Mouse (Mus musculus) erythroid progenitor cell, adult 5-6 weeks (primary cell): ENCODE measurements around the gene Myo5a. TPM values are rescaled to one million over a fixed set of nuclear protein-coding genes. Genes with fewer than 3 reads are reported as not detected.

Experiments used
- ATAC-seq: replicated peaks from 2 replicates; pipeline ENCODE4 v1.8.0; 2016; ENCODE audit warnings: moderate number of reproducible peaks, mild to moderate bottlenecking, moderate TSS enrichment, inconsistent platforms; ENCODE audit not compliant: poor library complexity, low FRiP score, severe bottlenecking
- total RNA-seq, 2 experiments: library from RNA; stranded (forward) in 1 of 2; stranded (reverse) in 1 of 2; fragments of 150-400 nt in 1 of 2; fragments of 186-747, 209-891 nt in 1 of 2; gene quantifications; 2 replicates each; pipeline versions ENCODE4 v1.2.3 to v1.2.4; 2015 to 2017; ENCODE audit warnings: low replicate concordance in 2 of 2

The Myo5a gene
- total RNA-seq, 2 experiments from 2014 or later: 12.2 to 15.5 TPM

GRCm38 (mm10) chr9:75071029-75071705, 352 bp downstream of the Myo5a start:
- ATAC-seq: peak; percentile 83

GRCm38 (mm10) chr9:75071706-75072192, 934 bp downstream of the Myo5a start:
- 0 out of 2 replicates have a peak, but pooled peaks have one; percentile 16 for ATAC-seq

- ATAC-seq: no peak
Measured at GRCm38 (mm10) chr9:75072361-75072760, 1.5 kb downstream of the Myo5a start.

- ATAC-seq: no peak
Measured at GRCm38 (mm10) chr9:75077191-75077590, 6.4 kb downstream of the Myo5a start.

GRCm38 (mm10) chr9:75085242-75085824, 14.5 kb downstream of the Myo5a start:
- ATAC-seq: no peak

- ATAC-seq: no peak
Measured at GRCm38 (mm10) chr9:75087823-75088222, 17.0 kb downstream of the Myo5a start.

GRCm38 (mm10) chr9:75089285-75089684, 18.5 kb downstream of the Myo5a start:
- ATAC-seq: no peak

GRCm38 (mm10) chr9:75092134-75092533, 21.3 kb downstream of the Myo5a start:
- ATAC-seq: no peak

GRCm38 (mm10) chr9:75094762-75095161, 23.9 kb downstream of the Myo5a start:
- no peak for ATAC-seq

GRCm38 (mm10) chr9:75098937-75099336, 28.1 kb downstream of the Myo5a start:
- ATAC-seq: no peak

- ATAC-seq: no peak
Measured at GRCm38 (mm10) chr9:75100157-75100781, 29.5 kb downstream of the Myo5a start.

GRCm38 (mm10) chr9:75102131-75102530, 31.3 kb downstream of the Myo5a start:
- no peak for ATAC-seq

- ATAC-seq: no peak
Measured at GRCm38 (mm10) chr9:75116571-75117177, 45.9 kb downstream of the Myo5a start.

GRCm38 (mm10) chr9:75121126-75121525, 50.3 kb downstream of the Myo5a start:
- no peak for ATAC-seq

GRCm38 (mm10) chr9:75124201-75124721, 53.4 kb downstream of the Myo5a start:
- ATAC-seq: no peak

GRCm38 (mm10) chr9:75130553-75130952, 59.7 kb downstream of the Myo5a start:
- no peak for ATAC-seq

GRCm38 (mm10) chr9:75146911-75147310, 76.1 kb downstream of the Myo5a start:
- no peak for ATAC-seq

- no peak for ATAC-seq
Measured at GRCm38 (mm10) chr9:75160525-75160924, 89.7 kb downstream of the Myo5a start.

- no peak for ATAC-seq
Measured at GRCm38 (mm10) chr9:75163650-75164049, 92.8 kb downstream of the Myo5a start.

GRCm38 (mm10) chr9:75171721-75172120, 100.9 kb downstream of the Myo5a start:
- no peak for ATAC-seq
